Mouse (Mus musculus) CD4-positive naive resting alpha-beta T cell, adult 76 days (primary cell): ENCODE measurements around the gene P3h1. TPM values are rescaled to one million over a fixed set of nuclear protein-coding genes. Genes with fewer than 3 reads are reported as not detected.

Experiments
- total RNA-seq: library from RNA; stranded (reverse); gene quantifications from one replicate; pipeline ENCODE4 v1.2.4, GENCODE M21; 2023

Gene P3h1
- total RNA-seq, result 3.7 TPM

DNA sequence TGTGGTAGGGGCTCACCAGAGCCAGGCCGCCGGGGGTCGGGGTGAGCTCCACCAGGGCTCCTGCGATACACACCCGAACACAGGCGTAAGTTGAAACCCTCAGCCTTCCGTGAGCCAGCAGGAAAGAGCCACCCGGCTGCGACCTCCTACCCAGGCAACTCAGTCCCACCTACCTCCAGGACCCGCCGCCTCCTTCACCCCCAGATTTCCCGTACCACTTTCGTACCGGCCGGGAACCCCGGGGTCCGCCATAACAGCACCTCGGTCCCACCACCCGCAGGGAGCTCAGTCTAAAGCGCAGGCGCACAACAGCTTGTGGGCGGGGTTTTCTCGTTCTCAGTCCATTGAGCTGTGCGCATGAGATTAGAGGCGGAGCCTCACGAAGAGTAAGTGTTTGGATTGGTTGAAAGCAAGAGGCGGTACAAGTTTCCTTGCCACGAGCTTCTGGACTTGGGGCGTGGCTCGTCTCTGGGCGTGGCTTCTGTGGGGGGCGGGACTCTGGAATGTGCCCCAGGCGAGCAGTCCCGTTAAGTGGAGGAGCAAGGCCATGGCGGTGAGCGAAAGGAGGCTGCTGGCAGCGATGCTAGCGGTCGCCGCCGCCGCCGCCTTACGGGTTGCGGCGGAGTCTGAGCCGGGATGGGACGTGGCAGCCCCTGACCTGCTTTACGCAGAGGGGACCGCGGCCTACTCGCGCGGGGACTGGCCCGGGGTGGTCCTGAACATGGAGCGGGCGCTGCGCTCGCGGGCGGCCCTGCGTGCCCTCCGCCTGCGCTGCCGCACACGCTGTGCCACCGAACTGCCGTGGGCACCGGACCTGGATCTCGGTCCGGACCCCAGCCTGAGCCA lies at the start of gene P3h1, which contains the start of gene AU022252:
TSS of gene P3h1 (plus strand) at position 506 of the 846 bp plus-strand sequence.
TSS of gene AU022252 (minus strand) at position 303 of the 846 bp plus-strand sequence.

DNA sequence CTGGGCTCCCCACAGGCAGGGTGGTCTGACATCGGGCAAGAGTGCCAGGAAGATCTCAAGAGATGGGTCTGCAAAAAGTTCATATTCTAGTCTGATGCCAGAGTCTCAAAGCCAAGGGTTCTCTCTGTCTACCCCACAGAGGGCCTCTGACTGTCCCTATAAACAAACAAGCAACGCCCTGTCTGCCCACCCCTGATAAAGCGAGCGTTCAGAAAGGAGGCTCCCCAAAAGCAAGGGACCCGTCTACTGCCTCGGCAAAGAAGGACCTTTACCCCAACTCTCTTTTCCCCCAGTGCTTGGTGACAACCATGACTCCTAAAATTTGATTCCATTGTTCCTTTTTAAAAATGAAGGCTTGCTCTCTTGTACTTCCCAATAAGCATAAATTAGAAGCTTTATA lies 42.9 kb upstream of the P3h1 start, which contains the start of gene Ermap:
TSS of gene Ermap (minus strand) at position 148 of the 400 bp plus-strand sequence.

DNA sequence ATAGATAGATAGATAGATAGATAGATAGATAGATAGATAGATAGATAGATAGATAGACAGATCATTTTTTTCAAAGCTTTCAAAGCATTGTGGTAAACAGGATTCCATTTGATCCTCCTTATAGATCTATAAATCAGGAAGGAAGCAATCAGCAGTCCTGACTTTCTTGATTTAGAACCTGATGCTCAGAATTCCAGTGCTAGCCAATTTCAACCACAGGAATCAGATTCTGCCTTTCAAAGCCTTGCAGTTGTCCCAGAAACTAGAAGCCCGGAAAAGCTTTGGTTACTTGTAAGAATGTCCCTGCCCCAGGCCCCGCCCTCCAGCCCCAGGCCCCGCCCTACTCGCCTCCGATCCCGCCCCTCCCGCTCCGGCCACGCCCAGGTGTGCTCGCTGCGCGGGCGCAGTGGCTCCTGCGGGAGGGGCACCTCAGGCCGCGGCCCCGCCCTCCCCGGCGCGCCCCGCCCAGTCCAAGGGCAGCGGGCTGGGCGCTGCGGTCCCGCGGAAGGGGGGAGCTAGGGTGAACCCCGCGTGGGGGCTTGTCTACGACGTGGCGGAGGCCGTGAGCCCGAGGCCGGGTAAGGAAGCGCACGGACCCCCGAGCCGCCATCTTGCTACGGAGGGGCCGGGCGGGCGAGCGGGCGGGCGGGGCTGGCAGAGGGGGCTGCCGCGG lies 37.7 kb upstream of the P3h1 start, which contains the start of gene Svbp:
TSS of gene Svbp (plus strand) at position 398 of the 673 bp plus-strand sequence.

DNA sequence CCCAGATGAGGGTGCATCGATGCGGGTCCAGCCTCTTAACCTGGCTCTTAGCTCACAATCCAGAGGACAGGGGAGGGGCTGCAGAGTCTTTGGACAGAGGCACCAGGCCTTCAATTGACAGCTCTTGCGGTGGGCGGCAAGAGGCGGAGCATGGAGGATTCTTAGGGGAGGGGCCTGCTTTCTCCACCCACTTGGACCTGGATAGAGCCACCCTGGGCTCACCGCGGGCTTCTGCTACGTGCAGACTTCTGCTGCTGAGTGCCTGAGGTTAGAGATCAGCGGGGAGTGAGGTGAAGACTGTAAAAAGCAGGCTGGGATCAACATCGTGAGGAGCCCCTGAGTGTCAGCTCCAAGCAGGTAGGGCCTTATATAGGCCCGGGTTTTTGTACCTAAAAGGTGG lies 14.5 kb upstream of the P3h1 start, which contains the start of gene Tmem269:
TSS of gene Tmem269 (minus strand) at position 49 of the 400 bp plus-strand sequence.

DNA sequence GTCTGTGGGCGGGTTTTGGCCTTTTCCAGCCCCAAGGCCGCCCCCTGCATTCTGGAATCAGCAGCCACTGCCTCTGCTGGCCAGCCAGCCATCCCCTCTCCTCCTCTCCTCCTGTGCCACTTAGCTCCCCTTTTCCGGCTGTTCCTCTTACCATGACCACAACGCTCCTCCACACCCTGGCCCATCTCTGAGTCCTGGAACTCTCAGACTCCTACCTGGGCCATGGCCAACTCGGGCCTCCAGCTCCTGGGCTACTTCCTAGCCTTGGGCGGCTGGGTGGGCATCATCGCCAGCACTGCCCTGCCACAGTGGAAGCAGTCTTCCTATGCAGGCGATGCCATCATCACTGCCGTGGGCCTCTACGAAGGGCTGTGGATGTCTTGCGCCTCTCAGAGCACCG lies 22.6 kb downstream of the P3h1 start, which contains the start of gene Cldn19:
TSS of gene Cldn19 (plus strand) at position 64 of the 400 bp plus-strand sequence.

DNA sequence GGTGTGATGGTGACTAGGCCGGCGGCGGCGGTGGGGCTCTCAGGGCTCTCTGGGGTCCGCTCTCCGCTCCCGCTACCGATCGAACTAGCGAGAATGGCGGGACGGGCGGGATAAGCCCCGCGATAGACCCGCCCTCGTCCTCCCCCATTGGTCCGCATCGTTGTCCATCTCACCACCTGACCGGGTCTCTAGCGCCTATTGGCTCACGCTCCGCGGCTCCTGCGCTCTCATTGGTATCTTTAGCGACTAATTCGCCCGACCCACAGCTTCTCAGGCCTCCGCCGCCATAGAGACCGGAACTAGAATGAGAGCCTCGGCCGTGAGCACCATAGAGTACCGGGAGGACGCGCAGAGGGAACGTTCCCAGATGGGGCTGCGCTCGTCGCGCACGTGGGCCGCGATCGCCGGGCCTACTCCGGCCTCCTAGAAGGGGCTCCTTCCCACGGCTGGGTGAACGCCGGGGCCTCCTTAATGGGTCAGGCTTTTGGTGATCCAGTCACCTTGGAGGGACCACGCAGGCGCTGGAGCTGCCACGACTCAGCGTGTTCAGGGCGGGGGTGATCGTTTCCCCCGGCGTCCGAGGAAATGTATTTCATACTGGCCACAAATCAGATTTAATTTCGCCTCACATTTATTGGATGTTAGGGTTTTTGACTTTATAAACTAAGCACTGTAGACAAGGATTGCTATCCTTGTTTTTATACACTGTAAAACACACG lies 61.9 kb downstream of the P3h1 start, which contains the start of gene Ybx1:
TSS of gene Ybx1 (minus strand) at position 190 of the 719 bp plus-strand sequence.

Other genes with a start within 250 kb of the P3h1 start
- gene Slc2a1, start 124.2 kb upstream of the P3h1 start, total RNA-seq, result 41.3 TPM
- gene Zfp691, start 58.7 kb upstream of the P3h1 start, total RNA-seq, result 4.4 TPM
- gene Ermap, start 42.9 kb upstream of the P3h1 start, total RNA-seq, result 3.5 TPM
- 16.6 TPM for gene Svbp, start 37.6 kb upstream of the P3h1 start, total RNA-seq
- not detected for gene Tmem269, start 14.7 kb upstream of the P3h1 start, total RNA-seq
- 8.1 TPM for gene AU022252, start 203 bp upstream of the P3h1 start, total RNA-seq
- not detected for gene Cldn19, start 22.5 kb downstream of the P3h1 start, total RNA-seq
- 337 TPM for gene Ybx1, start 61.7 kb downstream of the P3h1 start, total RNA-seq
- gene Ppih, start 87.6 kb downstream of the P3h1 start, total RNA-seq, result 22.0 TPM
- 4.3 TPM for gene Ccdc30, start 182.6 kb downstream of the P3h1 start, total RNA-seq
- 7.0 TPM for gene Ppcs, start 189.5 kb downstream of the P3h1 start, total RNA-seq
- gene Zmynd12, start 189.9 kb downstream of the P3h1 start, total RNA-seq, result 0.38 TPM